Mouse (Mus musculus) stomach, embryonic 14.5 days (tissue): ENCODE results near the gene Cdc7. TPM values are rescaled to one million over a fixed set of nuclear protein-coding genes. Genes with fewer than 3 reads are reported as not detected.

ENCODE experiments used
- polyA plus RNA-seq: library from polyadenylated mRNA; unstranded; fragments of >200 nt; fragmentation: Nextera tagmentation; extraction: Ambion mirVana; gene quantifications from 2 replicates; pipeline ENCODE4 v1.2.1, GENCODE M21; 2014

Gene Cdc7
- polyA plus RNA-seq, 1 experiment from 2014 or later = 55.0 TPM

Other genes with a start within 250 kb of the Cdc7 start
- gene Hfm1, start 38.0 kb upstream of the Cdc7 start, polyA plus RNA-seq = 2.1 TPM in 2 replicates